Mouse (Mus musculus): ENCODE measurements around the gene Atf2.
"Not testable (repeated sequence)": the region's sequence is repeated elsewhere in the genome, so short reads cannot be mapped to it uniquely, and the experiment has no call there.

- TF ChIP-seq CTCF (IDR thresholded peaks at IDR 0.05; ENCODE audit: insufficient read depth, low read length); POLR2A (IDR thresholded peaks at IDR 0.05; ENCODE audit: borderline replicate concordance, extremely low read depth, low read depth, low read length): not testable (repeated sequence)
Observed at GRCm38 (mm10) chr2:73902328-73902727, 9.9 kb upstream of the Atf2 start.

Measured in lung, adult 2 months (tissue).